Mouse (Mus musculus) kidney, postnatal 36 days (tissue): ENCODE measurements at regions not wholly inside any gene's neighbourhood (a gene's known extent, or its start where the extent isn't known, plus 50 kb on each side); places are given as distances from the start of the nearest gene placed in this dataset.

Experiments used
- DNase-seq, 2 experiments: peaks; one replicate each; pipeline ENCODE4 v3.0.0; 2021 to 2022; ENCODE audit warnings: mixed read lengths in 2 of 2

GRCm38 (mm10) chr1:3012530-3012929 lies 1795.2 kb upstream of the Gm37988 start:
- no peak for DNase-seq

DNA sequence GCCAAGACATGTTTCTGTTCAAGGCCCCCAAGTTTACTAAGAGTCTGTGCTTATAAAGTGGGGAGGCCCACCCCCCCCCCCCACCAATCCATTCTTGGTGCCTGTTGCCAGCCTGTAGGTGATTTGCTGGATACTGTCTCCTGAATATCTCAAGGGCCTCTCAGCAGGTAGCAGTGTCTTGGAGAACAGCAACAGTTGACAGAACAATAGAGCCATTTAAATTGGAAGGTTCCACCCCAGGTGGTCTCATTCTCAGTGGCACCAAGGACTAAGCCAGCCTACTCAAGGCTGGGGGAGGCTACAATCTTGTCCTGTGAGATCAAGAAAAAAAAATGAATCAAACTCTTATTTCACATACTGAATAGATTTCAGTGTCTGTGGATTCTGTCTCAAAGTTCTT lies 1744.9 kb upstream of the Gm37988 start:
- DNase-seq = no peak

DNA sequence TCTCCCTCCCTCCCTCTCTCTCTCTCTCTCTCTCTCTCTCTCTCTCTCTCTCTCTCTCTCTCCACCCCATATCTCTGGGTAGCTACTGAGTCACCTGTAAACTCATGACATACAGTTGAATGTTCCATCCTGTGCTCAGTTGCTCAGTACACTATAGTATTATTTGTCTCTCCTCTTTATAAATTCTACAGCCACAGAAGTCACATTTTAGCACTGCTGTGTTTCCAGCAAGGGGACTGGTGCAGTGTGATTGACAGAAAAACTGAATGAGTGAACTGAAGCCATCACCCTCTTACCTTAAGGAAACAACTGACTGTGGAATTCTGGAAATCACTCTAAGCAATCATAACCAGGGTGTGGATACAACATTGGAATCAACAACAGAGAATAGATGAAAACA lies 1713.3 kb upstream of the Gm37988 start:
- DNase-seq = no peak

DNA sequence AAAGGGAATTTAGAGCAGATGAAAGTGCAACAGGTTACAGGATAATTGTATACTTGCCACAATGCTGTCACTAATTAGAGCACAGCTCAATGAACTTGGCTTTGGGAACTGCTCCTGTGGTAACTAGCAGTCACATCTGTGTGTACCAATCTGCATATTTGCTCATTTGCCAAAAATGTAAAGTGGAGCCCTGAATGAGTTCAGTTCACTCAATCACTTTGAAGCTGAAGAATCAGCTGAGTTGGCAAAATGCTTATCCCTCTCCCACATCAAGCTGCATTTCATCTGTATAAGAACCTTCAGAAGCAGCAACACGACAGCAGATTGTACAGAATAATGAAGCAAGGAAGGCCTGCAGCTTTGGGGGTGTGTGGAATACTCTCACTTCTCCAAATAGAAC lies 1712.8 kb upstream of the Gm37988 start:
- DNase-seq = no peak

DNA sequence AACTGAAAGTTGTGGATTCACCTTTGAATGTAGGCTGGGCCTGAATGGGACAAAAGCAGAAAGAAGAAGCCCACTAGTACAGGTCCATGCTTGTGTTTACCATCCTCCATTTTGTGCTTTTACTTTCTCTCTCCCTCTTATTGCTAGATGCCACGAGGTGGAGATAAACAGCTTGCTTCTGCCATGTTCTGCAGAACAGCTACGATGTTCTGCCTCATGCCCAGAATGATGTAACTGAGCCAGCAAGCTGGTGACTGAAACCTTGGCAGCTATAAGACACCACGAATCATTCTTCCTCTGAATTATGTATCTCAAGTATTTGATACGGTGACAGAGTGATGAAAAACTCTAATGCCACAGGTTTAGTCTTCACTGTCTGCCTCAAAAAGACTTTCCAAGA lies 1694.1 kb upstream of the Gm37988 start:
- DNase-seq = no peak

GRCm38 (mm10) chr1:3119498-3120391 lies 1687.9 kb upstream of the Gm37988 start:
- DNase-seq = no peak

DNA sequence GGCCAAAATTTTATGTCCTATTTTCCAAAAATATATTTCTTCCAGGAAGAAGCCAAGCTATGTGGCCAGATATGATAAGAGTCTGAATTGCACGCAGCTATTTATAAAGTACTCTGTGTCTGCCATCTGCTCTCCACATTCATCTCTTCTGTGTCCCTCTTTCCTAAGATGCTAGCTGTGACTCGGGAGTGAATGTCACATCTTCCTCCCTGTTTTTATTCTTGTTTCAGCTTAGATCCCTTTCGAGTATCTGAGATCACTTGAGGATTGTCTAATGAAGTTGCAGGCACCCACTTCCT lies 1687.4 kb upstream of the Gm37988 start:
- DNase-seq = no peak

DNA sequence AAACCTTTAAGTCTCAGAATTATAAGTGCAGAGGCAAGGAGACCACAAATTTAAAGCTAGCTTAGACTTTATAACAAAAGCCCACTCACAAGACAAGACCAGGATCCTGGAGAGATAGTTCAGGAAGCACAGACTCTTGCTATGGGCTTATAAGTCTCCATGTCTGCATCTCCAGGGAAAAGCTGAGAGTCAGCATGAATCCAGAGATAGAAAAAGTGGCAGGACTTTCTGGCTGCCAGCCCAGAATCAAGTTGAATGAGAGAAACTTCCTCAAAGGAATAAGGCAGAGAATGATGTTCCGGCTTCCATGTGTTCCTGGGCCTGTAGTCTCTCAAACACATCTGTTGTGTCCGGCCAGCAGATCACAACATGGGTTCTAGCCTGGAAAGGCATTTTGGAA lies 1686.4 kb upstream of the Gm37988 start:
- peak; percentile 1 to 14 for DNase-seq

- no peak for DNase-seq
Observed at GRCm38 (mm10) chr1:3121745-3122144, 1685.9 kb upstream of the Gm37988 start.
